Mouse (Mus musculus) liver, adult 2 months (tissue): ENCODE measurements around the gene Slc26a1. TPM values are rescaled to one million over a fixed set of nuclear protein-coding genes. Genes with fewer than 3 reads are reported as not detected.

ENCODE experiments used
- DNase-seq: peaks from one replicate; pipeline ENCODE4 v3.0.0-alpha.2; 2011; ENCODE audit warnings: low read depth, low spot score; ENCODE audit errors: extremely low read depth
- H3K27ac ChIP-seq: fragments of 200-500 bp; replicated peaks from 2 replicates; pipeline ENCODE4 v1.5.1; 2012; ENCODE audit warnings: low read depth, mild to moderate bottlenecking, control low read depth, inconsistent platforms, low read length; ENCODE audit not compliant: insufficient read depth
- H3K27me3 ChIP-seq: fragments of 200-500 bp; 2 replicates; pipeline ENCODE4 v1.6.1; 2012; ENCODE audit warnings: mild to moderate bottlenecking, moderate library complexity, low read length, inconsistent platforms; ENCODE audit not compliant: control insufficient read depth, insufficient read depth
- H3K36me3 ChIP-seq: fragments of 200-500 bp; 2 replicates; pipeline ENCODE4 v1.6.1; 2012; ENCODE audit warnings: low read length, inconsistent platforms; ENCODE audit not compliant: control insufficient read depth, insufficient read depth
- H3K4me1 ChIP-seq: fragments of 200-500 bp; 2 replicates; pipeline ENCODE4 v1.6.1; 2011; ENCODE audit warnings: low read length; ENCODE audit not compliant: control insufficient read depth, insufficient read depth
- H3K4me3 ChIP-seq: fragments of 200-500 bp; 2 replicates; pipeline ENCODE4 v1.5.1; 2011; ENCODE audit warnings: low read depth, mild to moderate bottlenecking, control low read depth, low read length, moderate library complexity; ENCODE audit not compliant: insufficient read depth
- H3K79me2 ChIP-seq: fragments of 200-500 bp; 2 replicates; pipeline ENCODE4 v1.6.1; 2012; ENCODE audit warnings: inconsistent platforms, mild to moderate bottlenecking, low read length, moderate library complexity; ENCODE audit not compliant: control insufficient read depth, insufficient read depth
- H3K9ac ChIP-seq: fragments of 200-500 bp; 2 replicates; pipeline ENCODE4 v1.6.1; 2012; ENCODE audit warnings: low read depth, mild to moderate bottlenecking, control low read depth, inconsistent platforms, low read length
- CTCF ChIP-seq: fragments of 200-500 bp; IDR thresholded peaks from 2 replicates; pipeline ENCODE4 v1.5.1; 2011; ENCODE audit warnings: low read depth, low read length, control low read depth
- POLR2A ChIP-seq: fragments of 200-500 bp; IDR thresholded peaks from 2 replicates; pipeline ENCODE4 v1.6.1; 2011; ENCODE audit warnings: low read length, control low read depth; ENCODE audit not compliant: insufficient read depth; ENCODE audit errors: extremely low read depth
- WGBS: fragments of 180-500 bp; shearing (Covaris S2); methylation state at CpG from one replicate; pipeline ENCODE4 v1.1.7; 2018; 5-methylcytosine and 5-hydroxymethylcytosine counted together
- polyA plus RNA-seq: library from polyadenylated mRNA; depleted of rRNA; stranded (reverse); fragments of >200 nt; gene quantifications from 2 replicates; pipeline ENCODE4 v1.2.3, GENCODE M21; 2012
- total RNA-seq: library from RNA; depleted of rRNA; stranded (reverse); fragments of >200 nt; gene quantifications from 2 replicates; pipeline ENCODE4 v1.2.3, GENCODE M21; 2014

Gene Slc26a1
- total and polyA plus RNA-seq, 2 experiments, result 121 to 261 TPM

DNA sequence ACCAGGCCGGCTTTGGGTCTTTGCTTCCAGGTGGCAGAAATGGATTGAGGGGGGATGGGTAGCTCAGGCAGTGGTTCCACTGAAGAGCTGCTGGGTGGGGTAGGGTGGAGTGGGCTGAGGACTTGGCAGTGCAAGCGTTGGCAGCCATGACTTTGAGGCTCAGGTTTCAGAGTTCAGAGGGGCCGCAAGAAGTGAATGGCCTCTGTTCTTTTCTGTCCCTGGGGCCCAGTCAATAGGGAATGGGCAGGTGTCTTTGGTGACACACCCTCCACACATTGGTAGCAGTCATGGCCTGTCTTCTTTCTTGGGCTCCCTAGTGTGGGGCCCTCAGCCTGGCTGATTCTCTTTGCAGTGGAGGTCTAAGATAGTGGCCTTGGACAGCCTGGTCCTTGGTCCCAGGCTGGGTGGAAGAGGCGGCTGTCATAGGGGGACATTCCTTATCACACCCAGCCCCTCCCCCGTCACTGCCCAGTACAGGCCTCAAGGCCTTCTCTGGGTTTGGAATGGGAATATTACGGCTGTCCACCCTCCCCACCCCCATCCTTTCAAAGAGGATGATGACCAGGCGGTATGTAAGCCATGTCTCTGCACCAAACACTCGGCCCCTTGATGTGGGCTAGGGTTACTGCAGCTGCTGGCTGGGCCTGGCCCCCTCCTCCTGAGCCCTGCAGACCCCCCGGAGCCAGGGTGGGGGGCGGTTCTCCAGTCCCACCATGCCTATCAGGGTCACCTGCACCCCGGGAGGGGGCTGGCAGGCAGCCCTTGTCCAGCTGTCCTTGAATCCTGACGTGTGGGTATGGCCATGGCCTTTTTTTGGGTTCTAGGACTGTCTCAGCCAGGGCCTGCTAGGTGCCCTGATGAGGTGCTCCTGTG, 28.6 kb upstream of the Slc26a1 start:
- Histone ChIP-seq H3K4me1 (peaks cover 9% of the 10 kb centered on the region), H3K27me3 (no peaks in the 10 kb centered on the region), H3K27ac (no peak overlapping the region), H3K79me2 (peaks cover 2% of the 10 kb centered on the region; the same call in 1 of the 2 replicates), H3K36me3 (peaks cover 4% of the 10 kb centered on the region; the same call in 1 of the 2 replicates), H3K9ac (no peak overlapping the region), H3K4me3 (no peak overlapping the region)
- WGBS, result 85% methylated on average over 12 of the region's 12 CpGs
- DNase-seq, result no peak
- TF ChIP-seq POLR2A (no peak), CTCF (no peak)

GRCm38 (mm10) chr5:108701341-108702021, 26.1 kb upstream of the Slc26a1 start:
- H3K27ac ChIP-seq, result no peak overlapping the region
- H3K36me3 ChIP-seq, result peaks cover 4% of the 10 kb centered on the region; the same call in 1 of the 2 replicates
- TF ChIP-seq POLR2A, result no peak
- TF ChIP-seq CTCF, result no peak
- H3K9ac ChIP-seq, result no peak overlapping the region
- H3K79me2 ChIP-seq, result peaks cover 5% of the 10 kb centered on the region; the same call in 1 of the 2 replicates
- H3K4me3 ChIP-seq, result no peak overlapping the region
- DNase-seq, result no peak
- peaks cover under 1% of the 10 kb centered on the region; the same call in 1 of the 2 replicates for H3K4me1 ChIP-seq
- H3K27me3 ChIP-seq, result no peaks in the 10 kb centered on the region
- WGBS, result 92% methylated on average over 10 of the region's 10 CpGs

- Histone ChIP-seq H3K4me1 (peaks cover 7% of the 10 kb centered on the region), H3K36me3 (peaks cover under 1% of the 10 kb centered on the region; the same call in 1 of the 2 replicates), H3K9ac (no peak overlapping the region), H3K79me2 (peaks cover 9% of the 10 kb centered on the region; the same call in 1 of the 2 replicates), H3K4me3 (no peak overlapping the region), H3K27ac (no peak overlapping the region), H3K27me3 (no peaks in the 10 kb centered on the region)
- 39% methylated on average over 3 of the region's 3 CpGs for WGBS
- DNase-seq, result no peak
- TF ChIP-seq CTCF, result no peak
- no peak for TF ChIP-seq POLR2A
These were observed 25.0 kb upstream of the Slc26a1 start for GRCm38 (mm10) chr5:108700346-108700745.

- no peaks in the 10 kb centered on the region for H3K36me3 ChIP-seq
- peaks cover 16% of the 10 kb centered on the region for H3K4me1 ChIP-seq
- H3K4me3 ChIP-seq, result no peak overlapping the region
- H3K9ac ChIP-seq, result no peak overlapping the region
- H3K27ac ChIP-seq, result no peak overlapping the region
- no peaks in the 10 kb centered on the region for H3K27me3 ChIP-seq
- TF ChIP-seq CTCF (no peak), POLR2A (no peak)
- DNase-seq, result no peak
- 84% methylated on average over 4 of the region's 4 CpGs for WGBS
- H3K79me2 ChIP-seq, result peaks cover 9% of the 10 kb centered on the region; the same call in 1 of the 2 replicates
These were observed 22.0 kb upstream of the Slc26a1 start for GRCm38 (mm10) chr5:108697341-108697753.

- H3K4me1 ChIP-seq, result peaks cover 19% of the 10 kb centered on the region
- no peak overlapping the region for H3K4me3 ChIP-seq
- no peaks in the 10 kb centered on the region for H3K27me3 ChIP-seq
- no peaks in the 10 kb centered on the region for H3K36me3 ChIP-seq
- no peak for TF ChIP-seq POLR2A
- no peak for TF ChIP-seq CTCF
- DNase-seq, result no peak
- H3K9ac ChIP-seq, result no peak overlapping the region
- 78% methylated on average over 3 of the region's 3 CpGs for WGBS
- H3K79me2 ChIP-seq, result peaks cover 9% of the 10 kb centered on the region; the same call in 1 of the 2 replicates
- no peak overlapping the region for H3K27ac ChIP-seq
These were observed 21.2 kb upstream of the Slc26a1 start for GRCm38 (mm10) chr5:108696542-108696941.
